Mouse (Mus musculus) cerebellum, adult 9-10 months (tissue): ENCODE results near the gene 6820408C15Rik.

Source experiments
- DNase-seq: peaks from one replicate; pipeline ENCODE4 v3.0.0; 2022

Gene 6820408C15Rik

GRCm38 (mm10) chr2:152415287-152415686, at the start of gene 6820408C15Rik:
6820408C15Rik (plus strand) TSS chr2:152415587.
- no peak for DNase-seq

DNA sequence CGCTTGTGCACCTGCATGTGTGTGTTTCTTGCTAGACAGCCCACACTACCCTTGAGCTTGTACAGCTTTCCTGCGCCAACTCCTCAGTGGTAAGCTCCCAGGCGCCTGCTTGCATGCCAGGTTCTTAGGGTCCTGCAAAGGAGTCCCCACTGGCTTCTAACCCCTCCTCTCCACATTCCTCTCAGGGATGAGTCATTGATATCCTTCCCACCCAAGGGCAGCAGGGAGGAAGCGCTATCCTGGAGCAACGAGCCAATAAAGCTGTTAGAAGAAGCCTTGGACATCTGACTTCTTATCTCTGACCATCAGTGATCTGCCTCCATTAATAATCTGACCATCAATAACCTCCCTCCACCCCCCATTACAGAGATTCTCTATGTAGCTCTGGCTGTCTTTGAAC, 47.5 kb upstream of the 6820408C15Rik start:
- DNase-seq, result no peak

DNA sequence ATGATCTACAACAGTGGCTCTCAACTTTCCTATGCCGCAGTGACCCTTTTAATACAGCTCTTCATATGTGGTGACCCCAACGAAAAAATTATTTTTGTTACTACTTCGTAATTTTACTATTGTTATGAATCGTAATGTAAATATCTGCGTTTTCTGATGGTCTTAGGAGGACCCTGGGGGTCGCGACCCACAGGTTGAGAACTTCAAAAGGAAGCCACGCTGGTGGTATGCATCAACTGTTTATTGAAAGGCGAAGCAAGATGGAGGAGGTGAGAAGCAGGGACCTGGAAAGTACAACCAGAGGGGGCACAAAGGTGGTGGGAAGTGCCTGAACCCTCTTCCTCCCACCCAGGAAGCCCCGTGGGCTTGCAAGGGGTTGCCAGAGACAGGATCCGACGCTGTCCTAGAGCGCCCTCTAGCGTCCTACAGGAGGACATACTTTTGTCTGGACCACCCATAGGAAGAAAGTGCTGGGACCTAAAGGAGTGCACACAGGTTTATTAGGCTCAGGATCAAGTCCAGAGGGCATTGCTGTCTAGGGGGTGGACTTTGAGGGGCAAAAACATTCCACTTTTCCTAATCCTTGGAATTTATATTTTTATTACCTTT, 46.8 kb upstream of the 6820408C15Rik start:
- peak; percentile 18 for DNase-seq

- DNase-seq, result no peak
Observed at GRCm38 (mm10) chr2:152372104-152372503, 43.3 kb upstream of the 6820408C15Rik start.

- DNase-seq, result no peak
Observed at GRCm38 (mm10) chr2:152372661-152373060, 42.7 kb upstream of the 6820408C15Rik start.

DNA sequence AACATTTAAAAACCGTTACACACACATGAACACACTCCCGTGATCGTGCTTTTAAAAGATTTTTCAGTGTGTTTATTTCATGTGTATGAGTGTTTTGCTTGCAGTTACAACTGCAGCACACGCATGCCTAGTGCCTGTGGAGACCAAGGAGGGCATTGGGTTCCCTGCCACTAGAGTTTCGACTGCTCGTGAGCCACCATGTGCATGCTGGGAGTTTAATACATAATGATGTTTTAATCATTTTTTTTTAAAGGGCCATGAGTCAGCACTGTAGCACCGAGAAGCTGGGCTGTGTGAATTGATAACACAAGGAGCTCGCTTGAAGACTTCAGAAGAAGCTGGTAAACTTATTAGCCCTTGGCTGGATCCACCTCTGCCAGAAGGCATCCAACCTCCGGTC, 41.8 kb upstream of the 6820408C15Rik start:
- DNase-seq, result no peak

DNA sequence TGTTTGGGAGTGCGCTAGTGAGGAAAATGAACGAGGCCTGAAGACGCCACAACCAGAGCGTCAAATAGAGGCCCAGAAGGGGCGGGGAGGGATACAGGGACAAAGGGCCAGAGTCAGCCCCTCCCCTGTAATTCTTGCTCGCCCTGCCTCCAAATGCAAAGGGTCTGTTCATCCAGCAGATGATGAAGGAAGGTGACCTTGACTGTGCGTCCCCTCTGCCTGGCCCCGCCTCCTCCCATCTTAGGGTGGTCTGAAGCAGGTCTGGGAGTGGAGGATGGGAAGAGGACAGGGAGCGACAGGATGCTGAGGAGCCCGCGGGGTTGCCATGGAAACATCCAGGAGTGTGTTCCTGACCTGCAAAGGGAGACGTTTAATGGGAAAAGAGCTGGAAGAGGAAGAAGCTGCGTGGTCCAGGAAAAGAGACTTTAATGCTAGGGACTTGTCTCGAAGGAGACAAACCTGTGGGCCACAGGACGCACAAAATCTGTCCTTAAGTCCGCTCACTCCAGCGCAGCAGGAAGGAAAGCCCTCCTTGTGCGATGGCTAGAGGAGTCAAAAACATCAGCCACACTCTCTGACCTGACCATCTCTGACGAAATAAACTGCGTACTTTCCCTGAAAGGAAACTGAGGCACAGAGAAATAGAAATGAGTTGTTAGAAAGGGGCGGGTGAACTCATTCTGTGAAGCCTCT, 39.6 kb upstream of the 6820408C15Rik start:
- DNase-seq, result no peak

GRCm38 (mm10) chr2:152376345-152376741, 39.0 kb upstream of the 6820408C15Rik start, which contains the start of gene Nrsn2:
Nrsn2 (minus strand) TSS chr2:152376638.
- no peak for DNase-seq

GRCm38 (mm10) chr2:152384191-152384590, 31.2 kb upstream of the 6820408C15Rik start:
- no peak for DNase-seq

DNA sequence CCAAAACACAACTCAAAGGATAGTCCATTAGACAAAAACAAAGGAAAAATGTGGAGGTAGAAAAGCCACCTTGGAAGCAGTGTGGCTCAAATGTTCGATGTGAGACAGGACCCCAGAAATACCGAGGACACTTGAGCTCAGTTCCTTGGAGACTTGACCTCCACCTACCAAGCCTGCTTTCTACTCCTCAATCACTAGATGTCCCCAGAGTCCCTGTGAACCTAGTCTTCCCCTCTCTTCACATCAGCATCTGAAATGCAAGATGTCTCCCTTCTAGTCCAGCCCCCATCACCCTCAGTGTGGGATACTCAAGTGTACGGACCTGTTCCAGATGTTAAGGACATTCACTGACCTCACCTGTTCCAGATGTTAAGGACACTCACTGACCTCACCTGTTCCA, 22.6 kb upstream of the 6820408C15Rik start:
- peak; percentile 82 for DNase-seq

GRCm38 (mm10) chr2:152393225-152394017, 22.0 kb upstream of the 6820408C15Rik start:
- no peak for DNase-seq

GRCm38 (mm10) chr2:152395271-152395920, 20.0 kb upstream of the 6820408C15Rik start:
- no peak for DNase-seq

DNA sequence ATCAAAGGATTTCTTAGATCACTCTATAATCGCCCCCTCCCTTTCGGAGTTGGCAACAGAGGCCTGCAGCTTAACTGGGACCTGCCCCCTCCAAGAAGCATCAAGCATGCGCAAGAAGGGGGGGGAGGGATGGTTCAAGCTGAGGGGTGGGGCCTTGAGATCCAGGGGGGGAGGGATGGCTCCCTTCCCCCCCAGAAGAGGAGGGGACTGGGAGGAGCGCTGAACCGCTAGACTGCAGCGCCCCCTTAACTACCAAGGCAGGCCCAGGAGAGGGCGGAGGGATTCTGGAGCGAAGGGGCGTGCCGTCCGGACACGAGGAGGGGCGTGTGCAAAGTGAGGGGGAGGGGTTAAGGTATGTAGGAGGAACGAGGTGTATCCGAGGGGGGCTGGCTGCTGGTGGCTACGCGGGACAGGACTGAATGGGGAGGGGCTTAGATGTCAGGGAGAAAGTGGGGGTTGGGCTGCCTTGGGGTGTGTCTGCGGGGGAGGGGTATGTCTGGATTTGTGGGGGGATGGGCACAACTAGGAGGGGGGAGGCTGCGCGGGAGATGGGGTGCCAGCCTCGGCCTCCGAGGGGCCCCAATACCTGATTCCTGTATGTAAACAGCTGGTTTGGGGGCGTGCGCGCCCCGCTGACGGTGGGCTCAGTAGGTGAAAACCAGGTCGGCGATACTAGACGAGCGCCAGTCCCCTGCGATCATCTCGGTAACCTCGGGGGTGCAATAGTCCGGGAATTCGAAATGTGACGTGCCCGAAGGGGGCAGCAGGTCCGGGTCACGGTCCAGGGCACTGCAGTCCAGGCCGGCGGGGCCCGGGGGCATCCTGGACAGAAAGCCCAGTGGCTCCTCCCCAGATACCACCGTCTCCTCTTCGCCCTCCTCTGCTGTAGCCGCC, 19.0 kb upstream of the 6820408C15Rik start:
- DNase-seq, result peak; percentile 73

DNA sequence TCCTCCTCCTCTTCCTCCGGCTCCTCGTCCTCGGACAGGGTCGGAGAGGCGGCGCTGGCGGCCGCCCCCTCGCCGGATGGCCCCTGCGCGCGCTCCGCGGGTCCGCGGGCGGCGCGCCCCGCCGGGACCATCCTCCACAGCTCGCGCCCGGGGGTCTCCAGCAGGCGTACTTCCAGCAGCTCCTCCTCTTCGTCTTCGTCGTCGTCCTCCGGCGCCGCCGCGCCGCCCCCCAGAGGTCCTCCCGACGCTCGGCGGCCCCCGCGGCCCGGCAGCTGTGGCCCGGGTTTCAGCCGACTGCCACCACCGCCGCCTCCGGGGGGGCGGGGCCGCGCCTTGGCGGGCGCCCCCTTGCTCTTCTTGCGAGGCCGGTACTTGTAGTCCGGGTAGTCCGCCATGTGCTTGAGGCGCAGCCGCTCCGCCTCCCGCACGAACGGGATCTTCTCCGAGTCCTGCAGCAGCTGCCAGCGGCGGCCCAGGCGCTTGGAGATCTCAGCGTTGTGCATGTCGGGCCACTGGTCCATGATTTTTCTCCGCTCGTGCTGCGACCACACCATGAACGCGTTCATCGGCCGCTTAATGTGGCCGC, 18.3 kb upstream of the 6820408C15Rik start:
- DNase-seq, result peak; percentile 70

- DNase-seq, result peak; percentile 93
Observed at GRCm38 (mm10) chr2:152397680-152398435, 17.5 kb upstream of the 6820408C15Rik start, which contains the start of gene Sox12. Sox12 (minus strand) TSS chr2:152398063.

- peak; percentile 87 for DNase-seq
Observed at GRCm38 (mm10) chr2:152398691-152399090, 16.7 kb upstream of the 6820408C15Rik start.

DNA sequence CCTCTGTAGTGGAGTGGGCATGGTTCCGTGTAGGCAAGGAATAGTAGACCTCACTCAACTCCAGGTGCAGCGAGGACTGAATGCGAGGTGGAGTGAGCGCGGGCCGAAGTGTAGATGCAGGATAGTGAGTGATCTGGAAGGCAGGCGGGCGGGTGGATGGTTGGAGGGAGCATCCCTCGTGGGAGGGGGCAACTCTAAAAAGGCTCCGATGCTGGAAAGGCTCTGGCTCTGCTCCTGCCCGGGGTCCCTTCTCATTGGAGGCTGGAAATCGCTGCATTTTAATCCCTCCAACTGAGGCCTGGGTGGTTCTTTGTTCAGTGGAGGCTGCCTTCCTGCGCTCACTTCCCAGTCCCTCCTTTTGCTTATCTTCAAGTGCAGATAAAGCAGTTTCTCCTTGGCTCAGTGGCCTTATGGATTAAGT, 16.3 kb upstream of the 6820408C15Rik start:
- DNase-seq, result no peak

DNA sequence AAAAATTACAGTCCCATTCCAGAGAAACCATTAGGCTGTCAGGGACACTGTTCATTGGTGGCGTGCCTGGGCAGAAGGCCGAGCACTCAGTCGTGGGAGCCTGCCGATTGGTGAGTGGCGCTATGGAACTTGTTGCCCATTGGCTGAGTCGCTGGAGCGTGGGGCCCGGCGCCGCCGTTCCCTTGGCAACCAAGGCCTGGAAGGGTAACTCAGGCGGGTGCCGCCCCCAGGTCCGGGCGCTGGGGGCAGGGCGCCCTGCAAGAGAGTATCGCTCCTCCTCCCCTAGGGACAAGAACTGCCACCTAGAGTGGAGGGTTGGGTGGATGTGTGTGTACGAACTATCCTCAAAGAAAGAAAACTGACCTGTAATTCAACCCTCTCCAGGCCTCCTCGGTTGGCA, 9.3 kb upstream of the 6820408C15Rik start:
- DNase-seq, result peak; percentile 96

DNA sequence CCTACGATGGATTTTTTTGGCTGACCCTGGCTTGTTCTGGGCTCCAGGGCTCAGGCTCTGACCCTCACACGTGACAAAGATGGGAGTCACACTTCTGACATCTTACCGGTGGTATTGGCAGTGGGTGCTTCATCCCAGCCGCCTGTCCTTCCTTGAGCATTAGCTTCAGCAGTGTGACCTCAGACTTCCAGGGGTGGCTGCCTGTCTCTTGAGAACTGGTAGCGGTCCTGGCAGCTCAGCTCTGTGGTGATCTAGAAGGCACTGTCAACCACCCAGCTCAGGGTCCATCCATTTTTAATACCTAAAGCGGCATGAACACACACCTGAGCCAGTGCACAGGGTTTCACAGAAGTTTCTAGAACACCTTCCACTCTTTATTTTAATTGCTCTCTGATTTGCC, 5.6 kb upstream of the 6820408C15Rik start:
- DNase-seq, result peak; percentile 31

GRCm38 (mm10) chr2:152410971-152411371, 4.4 kb upstream of the 6820408C15Rik start:
- peak; percentile 75 for DNase-seq

DNA sequence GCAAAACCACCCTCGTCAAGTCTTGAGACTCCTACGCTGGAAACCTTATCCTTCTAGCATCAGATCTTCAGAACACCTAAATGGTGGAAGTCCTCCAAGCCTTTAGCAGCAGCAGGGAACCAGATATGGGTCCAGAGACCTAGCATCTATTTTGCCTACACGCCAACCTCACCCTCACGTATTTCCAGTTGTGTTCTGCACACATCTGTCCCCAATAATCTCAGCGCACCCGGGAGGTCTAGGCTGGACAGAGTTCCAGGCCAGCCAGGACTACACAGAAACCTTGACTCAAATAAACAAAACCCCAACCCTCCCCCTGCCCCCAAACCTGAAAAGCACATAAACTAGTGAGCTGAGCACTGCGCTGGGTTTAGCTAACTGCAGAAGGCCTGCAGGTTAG, 3.9 kb upstream of the 6820408C15Rik start:
- DNase-seq, result no peak
